Mouse (Mus musculus) thymus, postnatal 4 days (tissue): Measurements from ENCODE around the gene Rasa1.

Experiments
- DNase-seq: peaks from one replicate; pipeline ENCODE4 v3.0.0; 2021

The Rasa1 gene

GRCm38 (mm10) chr13:85288843-85289713 is at the start of gene Rasa1:
Gene Rasa1, minus strand, starts transcription at chr13:85289130.
- peak; percentile 94 for DNase-seq

- DNase-seq: no peak
Observed at GRCm38 (mm10) chr13:85311547-85311946, 22.6 kb upstream of the Rasa1 start.

GRCm38 (mm10) chr13:85310968-85311367 is 22.0 kb upstream of the Rasa1 start:
- no peak for DNase-seq

- DNase-seq: no peak
Observed at GRCm38 (mm10) chr13:85310483-85310882, 21.6 kb upstream of the Rasa1 start.

GRCm38 (mm10) chr13:85306039-85306438 is 17.1 kb upstream of the Rasa1 start:
- no peak for DNase-seq

GRCm38 (mm10) chr13:85290651-85291050 is 1.7 kb upstream of the Rasa1 start:
- DNase-seq: no peak

- no peak for DNase-seq
Observed at GRCm38 (mm10) chr13:85288574-85288842, 422 bp downstream of the Rasa1 start.

- DNase-seq: no peak
Observed at GRCm38 (mm10) chr13:85287876-85288573, 905 bp downstream of the Rasa1 start.

GRCm38 (mm10) chr13:85282626-85283025 is 6.3 kb downstream of the Rasa1 start:
- DNase-seq: no peak

GRCm38 (mm10) chr13:85278951-85279350 is 10.0 kb downstream of the Rasa1 start:
- no peak for DNase-seq

GRCm38 (mm10) chr13:85274572-85274971 is 14.4 kb downstream of the Rasa1 start:
- DNase-seq: no peak

GRCm38 (mm10) chr13:85273788-85274187 is 15.1 kb downstream of the Rasa1 start:
- no peak for DNase-seq

GRCm38 (mm10) chr13:85238760-85239159 is 50.2 kb downstream of the Rasa1 start:
- DNase-seq: no peak

- DNase-seq: no peak
Observed at GRCm38 (mm10) chr13:85218656-85219055, 70.3 kb downstream of the Rasa1 start.

- no peak for DNase-seq
Observed at GRCm38 (mm10) chr13:85210353-85210752, 78.6 kb downstream of the Rasa1 start.

- DNase-seq: no peak
Observed at GRCm38 (mm10) chr13:85208656-85209055, 80.3 kb downstream of the Rasa1 start.

GRCm38 (mm10) chr13:85207493-85207892 is 81.4 kb downstream of the Rasa1 start:
- DNase-seq: no peak

GRCm38 (mm10) chr13:85191253-85191652 is 97.7 kb downstream of the Rasa1 start:
- DNase-seq: no peak

GRCm38 (mm10) chr13:85189644-85190121 is 99.2 kb downstream of the Rasa1 start:
- peak; percentile 62 for DNase-seq

- peak; percentile 92 for DNase-seq
Observed at GRCm38 (mm10) chr13:85188903-85189643, 99.9 kb downstream of the Rasa1 start, which contains the start of gene Ccnh. Gene Ccnh, plus strand, starts transcription at chr13:85189408.
